Mouse (Mus musculus): ENCODE data around the gene Rabggtb. TPM values are rescaled to one million over a fixed set of nuclear protein-coding genes. Genes with fewer than 3 reads are reported as not detected.

Rabggtb gene
- polyA plus RNA-seq, 1 experiment from 2014 or later, result 47.0 TPM

- 95% methylated on average over 8 of the region's 8 CpGs for WGBS (ENCODE audit: missing documents)
- H3K4me3 ChIP-seq (ENCODE audit: inconsistent target), result no peak overlapping the region
- peaks cover 50% of the 10 kb centered on the region for H3K36me3 ChIP-seq (ENCODE audit: inconsistent target)
- H3K27ac ChIP-seq, result no peak overlapping the region
- H3K79me2 ChIP-seq (ENCODE audit: inconsistent target), result peaks cover 24% of the 10 kb centered on the region
Measured at GRCm38 (mm10) chr3:153940021-153940420, 27.2 kb upstream of the Rabggtb start.

DNA sequence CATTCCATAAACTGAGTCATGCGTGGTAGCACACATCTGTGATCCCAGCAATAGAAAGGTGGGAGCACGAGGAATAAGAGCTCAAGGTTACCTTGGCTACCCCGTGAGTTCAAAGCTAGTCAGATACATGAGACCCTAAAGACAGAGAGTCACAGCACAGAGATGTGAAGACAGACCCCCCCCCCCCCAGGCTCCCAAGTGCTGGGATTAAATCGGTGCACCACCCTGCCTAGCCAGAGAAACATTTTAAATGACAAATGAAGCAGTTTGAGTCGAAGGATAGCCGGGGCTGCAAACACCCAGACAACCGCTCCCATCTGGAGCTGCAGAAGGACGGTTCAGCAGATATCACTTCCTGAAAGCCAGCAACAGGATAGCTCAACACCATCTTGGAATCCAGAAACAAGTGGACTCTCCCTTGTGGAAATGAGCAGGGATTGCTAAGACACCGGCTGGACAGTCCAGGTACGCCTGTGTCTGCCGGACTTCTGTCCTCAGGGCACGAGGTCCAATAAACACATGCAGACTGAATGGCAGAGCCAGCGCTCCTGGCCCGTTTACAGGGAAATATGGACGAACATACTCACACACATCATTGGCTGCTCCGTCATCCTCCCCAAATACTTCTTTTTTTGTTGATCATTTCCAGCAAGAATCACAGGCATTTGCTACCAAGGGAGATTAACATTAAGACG, 24.5 kb upstream of the Rabggtb start:
- Histone ChIP-seq H3K36me3 (ENCODE audit: inconsistent target) (peaks cover 78% of the 10 kb centered on the region), H3K27ac (no peak overlapping the region), H3K79me2 (ENCODE audit: inconsistent target) (peaks cover 8% of the 10 kb centered on the region), H3K4me3 (ENCODE audit: inconsistent target) (no peak overlapping the region)
- WGBS (ENCODE audit: missing documents), result 96% methylated on average over 17 of the region's 17 CpGs

DNA sequence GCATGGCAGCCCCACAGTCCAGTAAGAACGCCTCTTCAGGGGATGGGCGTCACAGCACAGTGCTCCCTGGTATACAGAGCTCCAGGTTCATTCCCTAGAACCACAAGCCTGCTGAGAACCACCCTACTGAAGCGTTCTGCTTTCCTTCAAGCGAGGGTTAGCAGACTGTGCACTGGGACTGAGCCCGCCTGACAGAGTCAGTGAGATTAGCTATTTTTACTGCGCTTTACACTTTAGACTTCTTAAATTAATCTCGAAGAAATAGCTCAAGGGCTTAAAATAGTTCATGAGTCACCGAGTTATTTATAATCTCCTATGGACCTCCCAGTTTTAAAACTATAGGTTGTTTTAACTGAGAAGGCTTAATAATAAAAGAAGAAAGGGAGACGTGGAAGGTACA, 23.1 kb upstream of the Rabggtb start:
- Histone ChIP-seq H3K27ac (no peak overlapping the region), H3K79me2 (ENCODE audit: inconsistent target) (no peaks in the 10 kb centered on the region), H3K4me3 (ENCODE audit: inconsistent target) (no peak overlapping the region), H3K36me3 (ENCODE audit: inconsistent target) (peaks cover 77% of the 10 kb centered on the region)
- 87% methylated on average over 9 of the region's 9 CpGs for WGBS (ENCODE audit: missing documents)

DNA sequence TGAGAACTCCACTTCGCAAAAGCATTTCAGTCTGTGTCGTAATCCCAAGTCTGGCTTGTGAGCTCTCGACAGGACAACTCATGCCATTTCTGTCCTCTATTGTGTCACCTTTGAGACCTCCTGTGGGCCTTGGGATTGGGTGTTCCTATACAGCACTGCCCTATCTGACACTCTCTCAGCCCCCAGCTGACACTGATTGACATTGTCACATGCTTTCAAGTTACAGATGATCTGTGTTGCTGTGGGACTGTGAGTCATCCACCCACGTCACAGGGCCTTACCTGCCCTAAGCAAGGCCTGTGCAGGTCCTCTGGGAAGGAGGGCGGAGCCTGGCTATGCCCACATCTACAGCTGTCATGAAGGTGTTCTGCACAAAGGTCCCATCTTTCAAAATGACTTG, 19.7 kb upstream of the Rabggtb start:
- Histone ChIP-seq H3K79me2 (ENCODE audit: inconsistent target) (no peaks in the 10 kb centered on the region), H3K27ac (no peak overlapping the region), H3K4me3 (ENCODE audit: inconsistent target) (no peak overlapping the region), H3K36me3 (ENCODE audit: inconsistent target) (peaks cover 82% of the 10 kb centered on the region)
- 95% methylated on average over 5 of the region's 5 CpGs for WGBS (ENCODE audit: missing documents)

- peaks cover 72% of the 10 kb centered on the region for H3K36me3 ChIP-seq (ENCODE audit: inconsistent target)
- WGBS (ENCODE audit: missing documents), result 85% methylated on average over 11 of the region's 11 CpGs
- H3K79me2 ChIP-seq (ENCODE audit: inconsistent target), result no peaks in the 10 kb centered on the region
- no peak overlapping the region for H3K4me3 ChIP-seq (ENCODE audit: inconsistent target)
- H3K27ac ChIP-seq, result no peak overlapping the region
Measured at GRCm38 (mm10) chr3:153929526-153929925, 16.7 kb upstream of the Rabggtb start.

- 89% methylated on average over 6 of the region's 7 CpGs for WGBS (ENCODE audit: missing documents)
- peaks cover 59% of the 10 kb centered on the region for H3K36me3 ChIP-seq (ENCODE audit: inconsistent target)
- H3K4me3 ChIP-seq (ENCODE audit: inconsistent target), result no peak overlapping the region
- H3K79me2 ChIP-seq (ENCODE audit: inconsistent target), result no peaks in the 10 kb centered on the region
- H3K27ac ChIP-seq, result no peak overlapping the region
Measured at GRCm38 (mm10) chr3:153926333-153926732, 13.5 kb upstream of the Rabggtb start.

GRCm38 (mm10) chr3:153921147-153921910, 8.5 kb upstream of the Rabggtb start:
- H3K4me3 ChIP-seq (ENCODE audit: inconsistent target), result no peak overlapping the region
- no peaks in the 10 kb centered on the region for H3K79me2 ChIP-seq (ENCODE audit: inconsistent target)
- 89% methylated on average over 10 of the region's 10 CpGs for WGBS (ENCODE audit: missing documents)
- no peak overlapping the region for H3K27ac ChIP-seq
- H3K36me3 ChIP-seq (ENCODE audit: inconsistent target), result peaks cover 30% of the 10 kb centered on the region

GRCm38 (mm10) chr3:153917200-153917599, 4.4 kb upstream of the Rabggtb start:
- H3K36me3 ChIP-seq (ENCODE audit: inconsistent target), result peaks cover 3% of the 10 kb centered on the region; the same call in 1 of the 2 replicates
- WGBS (ENCODE audit: missing documents), result 0% methylated on average over 1 of the region's 1 CpGs
- no peak overlapping the region for H3K4me3 ChIP-seq (ENCODE audit: inconsistent target)
- H3K79me2 ChIP-seq (ENCODE audit: inconsistent target), result peaks cover 5% of the 10 kb centered on the region
- H3K27ac ChIP-seq, result no peak overlapping the region

- Histone ChIP-seq H3K27ac (peak overlapping the region; percentile 76), H3K4me3 (ENCODE audit: inconsistent target) (peak overlapping the region; percentile 36)
Measured at GRCm38 (mm10) chr3:153913510-153914243, 868 bp upstream of the Rabggtb start.

DNA sequence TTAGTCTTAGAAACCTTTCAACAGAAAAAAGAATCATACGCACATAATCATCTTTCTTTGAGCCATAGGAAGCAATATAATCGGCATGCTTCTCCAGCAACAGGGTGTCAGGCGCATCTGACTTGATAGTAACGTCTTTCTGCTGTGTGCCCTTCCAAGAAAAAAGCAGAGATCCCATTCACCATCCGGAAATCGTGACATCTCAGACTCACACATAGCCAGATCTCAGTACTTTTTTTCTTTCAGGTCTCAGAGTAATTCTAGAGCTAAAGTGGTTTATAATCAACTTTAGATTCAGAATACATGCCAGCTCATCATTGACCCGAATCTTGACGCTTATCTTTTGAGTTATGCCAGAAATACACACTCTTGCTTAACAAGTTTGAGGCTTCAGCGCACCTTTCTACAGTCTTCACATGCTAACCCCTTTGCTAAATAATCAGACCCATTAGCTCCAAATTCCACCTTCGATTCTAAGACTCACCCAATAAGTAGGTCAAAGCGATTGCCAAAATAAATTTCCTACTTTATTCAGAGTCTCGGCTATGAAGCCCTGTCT, 848 bp downstream of the Rabggtb start:
- WGBS (ENCODE audit: missing documents), result 10% methylated on average over 12 of the region's 12 CpGs
- Histone ChIP-seq H3K36me3 (ENCODE audit: inconsistent target) (peaks cover 41% of the 10 kb centered on the region), H3K27ac (peak overlapping the region; percentile 72), H3K79me2 (ENCODE audit: inconsistent target) (peaks cover 53% of the 10 kb centered on the region), H3K4me3 (ENCODE audit: inconsistent target) (peak overlapping the region; percentile 85)

More at GRCm38 (mm10) chr3:153913510-153914243, 868 bp upstream of the Rabggtb start:
- Histone ChIP-seq H3K36me3 (ENCODE audit: inconsistent target) (peaks cover 24% of the 10 kb centered on the region), H3K79me2 (ENCODE audit: inconsistent target) (peaks cover 40% of the 10 kb centered on the region)
- 43% methylated on average over 6 of the region's 6 CpGs for WGBS (ENCODE audit: missing documents)

DNA sequence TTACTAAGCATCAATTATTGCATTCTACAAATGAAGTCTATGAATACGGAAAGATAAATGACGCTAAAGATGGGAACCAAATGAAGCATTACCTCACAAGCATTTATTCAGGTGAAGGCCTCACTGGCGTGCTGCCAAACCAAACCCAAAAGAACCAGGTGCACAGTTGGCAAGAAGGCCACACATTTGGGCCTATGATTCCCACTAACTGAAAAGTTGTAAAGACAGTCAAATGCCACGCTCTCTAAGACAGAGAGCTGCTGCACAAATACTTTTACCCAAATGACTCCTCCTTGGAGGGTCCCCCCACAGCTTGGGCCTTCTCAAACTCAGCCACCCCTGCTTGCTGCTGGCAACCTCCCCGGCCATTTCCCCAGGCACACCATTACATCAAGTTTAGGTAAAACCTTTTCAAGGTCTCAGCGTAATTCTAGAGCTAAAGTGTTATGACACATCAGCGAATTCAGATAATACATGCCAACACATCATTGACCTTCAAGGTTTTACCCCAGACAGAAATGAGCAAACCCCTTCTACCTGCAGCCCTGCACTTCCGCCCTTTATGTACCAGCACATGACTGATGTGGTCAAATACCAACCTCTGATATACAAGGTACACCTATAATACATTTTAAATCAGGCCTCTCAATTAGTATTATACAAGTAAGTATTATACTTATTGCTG, 1.5 kb downstream of the Rabggtb start:
- Histone ChIP-seq H3K4me3 (ENCODE audit: inconsistent target) (peak overlapping the region; percentile 85), H3K79me2 (ENCODE audit: inconsistent target) (peaks cover 53% of the 10 kb centered on the region), H3K36me3 (ENCODE audit: inconsistent target) (peaks cover 47% of the 10 kb centered on the region), H3K27ac (peak overlapping the region; percentile 72; the same call in 1 of the 2 replicates)
- 72% methylated on average over 8 of the region's 8 CpGs for WGBS (ENCODE audit: missing documents)

- Histone ChIP-seq H3K36me3 (ENCODE audit: inconsistent target) (peaks cover 54% of the 10 kb centered on the region), H3K4me3 (ENCODE audit: inconsistent target) (no peak overlapping the region), H3K79me2 (ENCODE audit: inconsistent target) (peaks cover 53% of the 10 kb centered on the region), H3K27ac (no peak overlapping the region)
- 88% methylated on average over 7 of the region's 7 CpGs for WGBS (ENCODE audit: missing documents)
Measured at GRCm38 (mm10) chr3:153910489-153910888, 2.3 kb downstream of the Rabggtb start.

GRCm38 (mm10) chr3:153908919-153909318, 3.9 kb downstream of the Rabggtb start:
- no peak overlapping the region for H3K27ac ChIP-seq
- peaks cover 53% of the 10 kb centered on the region for H3K79me2 ChIP-seq (ENCODE audit: inconsistent target)
- H3K4me3 ChIP-seq (ENCODE audit: inconsistent target), result no peak overlapping the region
- peaks cover 60% of the 10 kb centered on the region for H3K36me3 ChIP-seq (ENCODE audit: inconsistent target)
- 92% methylated on average over 5 of the region's 5 CpGs for WGBS (ENCODE audit: missing documents)
